10 mouse cellular contexts compared by ENCODE assay signal in the genomic region with DNA sequence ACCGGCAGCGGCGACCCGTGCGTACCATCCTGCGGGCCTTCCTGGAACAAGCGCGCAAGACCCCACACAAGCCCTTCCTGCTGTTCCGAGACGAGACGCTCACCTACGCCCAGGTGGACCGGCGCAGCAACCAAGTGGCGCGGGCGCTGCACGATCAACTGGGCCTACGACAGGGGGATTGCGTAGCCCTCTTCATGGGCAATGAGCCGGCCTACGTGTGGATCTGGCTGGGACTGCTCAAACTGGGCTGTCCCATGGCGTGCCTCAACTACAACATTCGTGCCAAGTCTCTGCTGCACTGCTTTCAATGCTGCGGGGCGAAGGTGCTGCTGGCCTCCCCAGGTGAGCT. TPM values are rescaled to one million over a fixed set of nuclear protein-coding genes. Genes with fewer than 3 reads are reported as not detected.
DNase-seq lines count a peak whose midpoint lies in the region; ATAC-seq and TF ChIP-seq lines count a peak whose summit lies in the region.
"Had no signal": no experiment of that assay in that cellular context is flagged by ENCODE, and none has a peak within 500 bp of the region (broad histone marks: within the 10 kb centered on the region; RNA-seq: fewer than 3 reads in every experiment).

No protein-coding gene starts in this region.

- no peak for DNase-seq in heart, postnatal 10 days
- DNase-seq in right cerebral cortex, postnatal 36 days (ENCODE audit: low spot score in 2 of 2) = no peak
- no peak for DNase-seq in layer of hippocampus, adult 11-12 months (ENCODE audit: low spot score)
- no peak for DNase-seq in frontal cortex, postnatal 10 days (ENCODE audit: low spot score in 2 of 2)
- DNase-seq: gastrocnemius, postnatal 36 days had no signal

- intact Hi-C loops in heart, postnatal 10 days (cut with DNase I) = no loop called here

- ATAC-seq in heart, embryonic 11.5 days (replicated peaks; ENCODE audit: insufficient number of reproducible peaks, low FRiP score, low TSS enrichment) = no peak
- peak; percentile 77; the same call in 1 of the 2 replicates for ATAC-seq in forebrain, embryonic 13.5 days
- ATAC-seq in liver, embryonic 15.5 days (ENCODE audit: insufficient read depth) = peak; percentile 6; the same call in 1 of the 2 replicates

- no peak for TF ChIP-seq CTCF in ES-Bruce4 (IDR thresholded peaks at IDR 0.05; ENCODE audit: low read depth, low read length)

- H3K9ac ChIP-seq in heart, embryonic 11.5 days (ENCODE audit: low read depth, low read length) = peak overlapping the region; percentile 44
- H3K9ac ChIP-seq in ES-Bruce4 (ENCODE audit: low read depth, poor library complexity, severe bottlenecking) = peak overlapping the region; percentile 63
- peak overlapping the region; percentile 69 for H3K9ac ChIP-seq in forebrain, embryonic 13.5 days
- peak overlapping the region; percentile 43; the same call in 1 of the 2 replicates for H3K9ac ChIP-seq in liver, embryonic 15.5 days

- H3K4me1 ChIP-seq in heart, embryonic 11.5 days (ENCODE audit: control insufficient read depth, insufficient read depth, low read length) = peaks cover 5% of the 10 kb centered on the region; the same call in 1 of the 2 replicates
- no peaks in the 10 kb centered on the region for H3K4me1 ChIP-seq in ES-Bruce4 (ENCODE audit: control insufficient read depth, insufficient read depth, low read length)
- peaks cover 12% of the 10 kb centered on the region; the same call in 1 of the 2 replicates for H3K4me1 ChIP-seq in forebrain, embryonic 13.5 days
- H3K4me1 ChIP-seq in liver, embryonic 15.5 days (replicated peaks) = peaks cover 7% of the 10 kb centered on the region; the same call in 1 of the 2 replicates

- peak overlapping the region; percentile 54 for H3K4me3 ChIP-seq in heart, embryonic 11.5 days (ENCODE audit: low read depth, low read length)
- peak overlapping the region; percentile 59 for H3K4me3 ChIP-seq in ES-Bruce4 (ENCODE audit: low read depth, low read length)
- peak overlapping the region; percentile 66 for H3K4me3 ChIP-seq in forebrain, embryonic 13.5 days
- H3K4me3 ChIP-seq in liver, embryonic 15.5 days (replicated peaks) = peak overlapping the region; percentile 55

- H3K4me2 ChIP-seq in heart, embryonic 11.5 days = peak overlapping the region; percentile 96
- peak overlapping the region; percentile 99 for H3K4me2 ChIP-seq in forebrain, embryonic 13.5 days
- H3K4me2 ChIP-seq in liver, embryonic 15.5 days = peak overlapping the region; percentile 62

- 2% methylated on average over 26 of the region's 26 CpGs for WGBS in heart, embryonic 11.5 days (ENCODE audit: insufficient replicate concordance)
- under 1% methylated on average over 26 of the region's 26 CpGs for WGBS in forebrain, embryonic 13.5 days
- WGBS in liver, embryonic 15.5 days (ENCODE audit: insufficient replicate concordance) = 5% methylated on average over 26 of the region's 26 CpGs

- H3K9me3 ChIP-seq in heart, embryonic 11.5 days (replicated peaks; ENCODE audit: control insufficient read depth, low read length) = no peaks in the 10 kb centered on the region
- H3K9me3 ChIP-seq in ES-Bruce4 (replicated peaks; ENCODE audit: control insufficient read depth, insufficient read depth, low read length, poor library complexity, severe bottlenecking) = peaks cover 7% of the 10 kb centered on the region; the same call in 1 of the 2 replicates
- no peaks in the 10 kb centered on the region for H3K9me3 ChIP-seq in forebrain, embryonic 13.5 days (replicated peaks)
- H3K9me3 ChIP-seq in liver, embryonic 15.5 days (replicated peaks) = no peaks in the 10 kb centered on the region

- no peak overlapping the region for H3K27ac ChIP-seq in heart, embryonic 11.5 days (ENCODE audit: low read depth, low read length)
- H3K27ac ChIP-seq in ES-Bruce4 (ENCODE audit: insufficient read depth, low read length) = no peak overlapping the region
- no peak overlapping the region for H3K27ac ChIP-seq in forebrain, embryonic 13.5 days
- peak overlapping the region; percentile 42; the same call in 1 of the 2 replicates for H3K27ac ChIP-seq in liver, embryonic 15.5 days (replicated peaks)

- no peaks in the 10 kb centered on the region for H3K36me3 ChIP-seq in heart, embryonic 11.5 days (ENCODE audit: control insufficient read depth, insufficient read depth, low read length)
- H3K36me3 ChIP-seq in ES-Bruce4 (ENCODE audit: control insufficient read depth, insufficient read depth, low read length, poor library complexity, severe bottlenecking) = no peaks in the 10 kb centered on the region
- H3K36me3 ChIP-seq in forebrain, embryonic 13.5 days (ENCODE audit: poor library complexity, severe bottlenecking) = no peaks in the 10 kb centered on the region
- no peaks in the 10 kb centered on the region for H3K36me3 ChIP-seq in liver, embryonic 15.5 days (replicated peaks)

- TF ChIP-seq POLR2A in ES-Bruce4 (IDR thresholded peaks at IDR 0.05; ENCODE audit: insufficient read depth, low read length) = no peak

- H3K27me3 ChIP-seq in heart, embryonic 11.5 days (ENCODE audit: control insufficient read depth, insufficient read depth, low read length) = peaks cover 48% of the 10 kb centered on the region
- H3K27me3 ChIP-seq in ES-Bruce4 (ENCODE audit: control insufficient read depth, insufficient read depth, low read length, poor library complexity, severe bottlenecking) = no peaks in the 10 kb centered on the region
- H3K27me3 ChIP-seq in forebrain, embryonic 13.5 days = peaks cover 49% of the 10 kb centered on the region
- peaks cover 58% of the 10 kb centered on the region for H3K27me3 ChIP-seq in liver, embryonic 15.5 days

- TF ChIP-seq EP300 in ES-Bruce4 (IDR thresholded peaks at IDR 0.05; ENCODE audit: insufficient read depth, low read depth, low read length) = no peak

RNA-seq across cellular contexts. Expression of a gene that starts 1.1 kb away (rescaled TPM):
- 0.42 and 1.4 TPM in 2 replicates for polyA plus RNA-seq in heart, embryonic 11.5 days (2014; fragmentation: Nextera tagmentation; extraction: Ambion mirVana)
- 1 to 10 TPM in 1 of 2 experiments, under 1 TPM in 1; 0.72 to 4.3 TPM for total RNA-seq in heart, postnatal 10 days (2021)
- polyA plus RNA-seq in ES-Bruce4 (2011; ENCODE audit: insufficient read depth, insufficient read length, low read depth, missing spikeins) = 9.7 and 12.9 TPM in 2 replicates
- 2.8 and 4.0 TPM in 2 replicates for polyA plus RNA-seq in forebrain, embryonic 13.5 days (2015; fragmentation: Nextera tagmentation; extraction: Ambion mirVana)
- polyA plus RNA-seq in liver, embryonic 15.5 days (2015; fragmentation: Nextera tagmentation; extraction: Ambion mirVana) = 108 and 125 TPM in 2 replicates
- total RNA-seq: gastrocnemius, postnatal 36 days; MEL had no signal

RNA-seq across cellular contexts. Expression of a gene that starts 52.8 kb away (rescaled TPM):
- polyA plus RNA-seq in heart, embryonic 11.5 days (2014; fragmentation: Nextera tagmentation; extraction: Ambion mirVana) = 0.17 and 0.25 TPM in 2 replicates
- total RNA-seq in heart, postnatal 10 days (2021) = under 1 TPM; 0.35 to 0.38 TPM
- polyA plus RNA-seq in ES-Bruce4 (2011; ENCODE audit: insufficient read depth, insufficient read length, low read depth, missing spikeins) = not detected in 2 replicates
- 0.09 TPM in 1 of 2 replicates, not detected in the other for polyA plus RNA-seq in forebrain, embryonic 13.5 days (2015; fragmentation: Nextera tagmentation; extraction: Ambion mirVana)
- polyA plus RNA-seq in liver, embryonic 15.5 days (2015; fragmentation: Nextera tagmentation; extraction: Ambion mirVana) = 5.8 and 6.7 TPM in 2 replicates
- total RNA-seq: MEL had no signal
